Mouse (Mus musculus): ENCODE measurements at regions not wholly inside any gene's neighbourhood (a gene's known extent, or its start where the extent isn't known, plus 50 kb on each side); places are given as distances from the start of the nearest gene placed in this dataset.

DNA sequence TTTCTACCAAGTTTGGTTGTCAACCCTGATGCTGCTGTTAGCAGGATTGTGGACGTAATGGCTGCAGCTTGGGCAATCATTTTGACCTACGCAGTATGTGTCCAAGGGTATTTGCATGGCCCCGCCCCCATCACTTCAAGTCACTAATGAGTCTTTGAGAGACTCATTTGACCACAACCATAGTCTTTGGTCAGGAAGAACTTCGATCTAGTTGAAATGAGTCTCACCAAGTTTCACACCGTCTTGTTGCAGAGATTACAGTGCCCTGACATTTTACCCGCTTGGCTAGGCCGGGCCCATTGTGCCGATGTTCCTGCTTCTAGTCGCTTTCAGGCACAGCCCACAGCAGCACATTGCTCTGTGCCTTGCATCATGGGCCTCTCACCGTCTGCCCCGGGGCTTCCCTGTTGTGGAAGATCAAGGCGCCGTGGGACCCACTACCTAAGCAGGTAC, 197.8 kb downstream of the Ly86 start:
- Histone ChIP-seq H3K4me3 (ENCODE audit: low read depth, low read length) (no peak overlapping the region), H3K9ac (no peak overlapping the region), H3K27me3 (ENCODE audit: insufficient read depth, low read length) (no peaks in the 10 kb centered on the region), H3K36me3 (ENCODE audit: insufficient read depth) (no peaks in the 10 kb centered on the region), H3K27ac (ENCODE audit: low read depth) (no peak overlapping the region), H3K9me3 (ENCODE audit: low read depth, low read length) (no peaks in the 10 kb centered on the region), H3K4me1 (ENCODE audit: insufficient read depth) (0 out of 2 replicates have a peak, but pooled peaks cover 4% of the 10 kb centered on the region), H3K4me2 (no peak overlapping the region)
- ATAC-seq (ENCODE audit: insufficient read depth) (no peak), DNase-seq (no peak)
- TF ChIP-seq CTCF (IDR thresholded peaks at IDR 0.05; ENCODE audit: low read depth), result no peak
- 92% methylated on average over 13 of the region's 13 CpGs for WGBS

DNA sequence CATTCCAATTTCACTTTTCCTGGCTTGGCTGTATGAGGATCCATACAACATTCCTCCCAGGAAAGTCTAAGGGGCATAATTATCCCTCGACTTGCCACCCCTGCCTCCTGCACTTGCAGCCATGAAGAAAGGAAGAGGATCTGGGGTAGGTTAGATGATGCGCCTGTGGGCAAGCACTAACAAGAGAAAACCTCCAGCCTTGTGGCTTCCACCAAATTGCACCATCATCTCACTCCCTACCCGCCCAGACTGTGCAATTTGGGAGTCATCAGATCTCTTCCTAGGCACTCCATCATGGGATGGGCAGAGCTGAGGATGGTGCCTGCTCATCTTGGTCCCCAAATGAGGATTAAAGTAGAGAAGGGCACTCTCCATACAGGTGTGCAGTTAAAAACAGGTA, 198.8 kb downstream of the Ly86 start:
- Histone ChIP-seq H3K4me1 (ENCODE audit: insufficient read depth) (0 out of 2 replicates have a peak, but pooled peaks cover 4% of the 10 kb centered on the region), H3K27me3 (ENCODE audit: insufficient read depth, low read length) (no peaks in the 10 kb centered on the region), H3K36me3 (ENCODE audit: insufficient read depth) (no peaks in the 10 kb centered on the region), H3K4me2 (no peak overlapping the region), H3K27ac (ENCODE audit: low read depth) (no peak overlapping the region), H3K9ac (no peak overlapping the region), H3K9me3 (ENCODE audit: low read depth, low read length) (no peaks in the 10 kb centered on the region), H3K4me3 (ENCODE audit: low read depth, low read length) (no peak overlapping the region)
- DNase-seq (no peak), ATAC-seq (ENCODE audit: insufficient read depth) (no peak)
- TF ChIP-seq CTCF (IDR thresholded peaks at IDR 0.05; ENCODE audit: low read depth), result no peak
- WGBS, result 76% methylated on average over 3 of the region's 3 CpGs

DNA sequence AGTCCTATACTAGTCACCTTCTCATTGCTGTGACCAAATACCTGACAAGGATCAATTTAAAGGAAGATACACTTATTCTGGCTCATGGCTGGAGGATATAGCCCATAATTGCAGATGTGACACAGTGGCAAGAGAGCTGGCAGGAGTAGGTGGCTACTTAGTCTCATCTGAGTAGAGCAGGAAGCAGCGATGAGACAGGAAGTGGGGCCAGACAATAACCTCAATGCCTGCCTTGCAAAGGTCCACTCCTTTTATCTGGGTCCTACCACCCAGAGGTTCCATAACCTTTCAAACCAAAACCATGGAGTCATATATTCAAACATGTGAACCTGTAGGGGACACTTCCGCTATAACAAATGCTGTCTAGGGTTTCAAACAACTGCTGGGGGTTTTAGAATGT, 199.7 kb downstream of the Ly86 start:
- H3K4me1 ChIP-seq (ENCODE audit: insufficient read depth), result 0 out of 2 replicates have a peak, but pooled peaks cover 4% of the 10 kb centered on the region
- 86% methylated on average over 2 of the region's 2 CpGs for WGBS
- no peak overlapping the region for H3K27ac ChIP-seq (ENCODE audit: low read depth)
- H3K4me3 ChIP-seq (ENCODE audit: low read depth, low read length), result no peak overlapping the region
- TF ChIP-seq CTCF (IDR thresholded peaks at IDR 0.05; ENCODE audit: low read depth), result no peak
- no peaks in the 10 kb centered on the region for H3K36me3 ChIP-seq (ENCODE audit: insufficient read depth)
- H3K4me2 ChIP-seq, result no peak overlapping the region
- no peaks in the 10 kb centered on the region for H3K27me3 ChIP-seq (ENCODE audit: insufficient read depth, low read length)
- no peak for DNase-seq
- no peaks in the 10 kb centered on the region for H3K9me3 ChIP-seq (ENCODE audit: low read depth, low read length)
- H3K9ac ChIP-seq, result no peak overlapping the region
- no peak for ATAC-seq (ENCODE audit: insufficient read depth)

DNA sequence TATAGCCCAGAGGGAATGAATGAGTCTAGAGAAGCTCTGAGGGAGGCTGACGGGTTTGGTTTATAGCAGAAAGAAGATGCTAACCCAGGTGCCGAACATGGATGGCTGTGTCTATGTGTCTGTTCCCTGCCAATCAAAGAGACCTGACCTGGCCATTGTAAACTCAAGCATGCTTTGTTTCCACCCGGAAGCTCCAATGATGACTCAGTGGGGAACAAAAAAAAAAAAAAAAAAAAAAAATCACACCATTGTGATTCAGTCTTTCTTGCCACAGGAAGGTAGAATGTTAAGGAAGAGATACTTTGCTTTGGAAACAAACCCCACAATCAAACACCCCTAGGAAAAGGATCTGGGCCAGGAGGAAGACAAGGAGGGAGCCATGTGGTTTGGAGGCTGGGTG, 201.5 kb downstream of the Ly86 start:
- TF ChIP-seq CTCF (IDR thresholded peaks at IDR 0.05; ENCODE audit: low read depth), result no peak
- 0 out of 2 replicates have a peak overlapping the region, but pooled peaks have one; percentile 30 for H3K27ac ChIP-seq (ENCODE audit: low read depth)
- WGBS, result 75% methylated on average over 3 of the region's 3 CpGs

DNA sequence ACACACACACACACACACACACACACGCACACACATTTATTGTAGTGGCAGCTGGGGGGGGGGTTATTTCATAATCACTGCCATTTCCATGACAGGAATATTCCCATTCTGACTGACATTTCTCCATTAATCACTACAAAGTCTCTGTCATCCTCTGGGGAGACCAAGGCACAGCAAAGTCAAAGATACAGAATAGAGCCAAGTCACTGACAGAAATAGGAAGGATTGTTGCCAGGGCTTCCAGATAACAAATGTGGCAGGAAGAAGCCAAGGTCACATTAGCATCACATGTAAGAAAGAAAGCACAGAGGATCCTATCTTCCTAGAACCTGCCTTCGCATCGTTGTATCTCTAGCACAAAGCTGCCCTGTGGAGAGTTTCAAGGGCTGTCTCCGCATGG, 205.6 kb downstream of the Ly86 start:
- Histone ChIP-seq H3K4me2 (no peak overlapping the region), H3K36me3 (ENCODE audit: insufficient read depth) (no peaks in the 10 kb centered on the region), H3K4me1 (ENCODE audit: insufficient read depth) (0 out of 2 replicates have a peak, but pooled peaks cover 4% of the 10 kb centered on the region), H3K9ac (no peak overlapping the region), H3K9me3 (ENCODE audit: low read depth, low read length) (no peaks in the 10 kb centered on the region), H3K27me3 (ENCODE audit: insufficient read depth, low read length) (no peaks in the 10 kb centered on the region), H3K27ac (ENCODE audit: low read depth) (no peak overlapping the region), H3K4me3 (ENCODE audit: low read depth, low read length) (no peak overlapping the region)
- TF ChIP-seq CTCF (IDR thresholded peaks at IDR 0.05; ENCODE audit: low read depth), result no peak
- ATAC-seq (ENCODE audit: insufficient read depth) (no peak), DNase-seq (no peak)
- 86% methylated on average over 4 of the region's 4 CpGs for WGBS

More for the DNA sequence above, 201.5 kb downstream of the Ly86 start:
- Histone ChIP-seq H3K4me3 (ENCODE audit: low read depth, low read length) (no peak overlapping the region), H3K4me1 (ENCODE audit: insufficient read depth) (0 out of 2 replicates have a peak, but pooled peaks cover 4% of the 10 kb centered on the region), H3K36me3 (ENCODE audit: insufficient read depth) (no peaks in the 10 kb centered on the region), H3K27me3 (ENCODE audit: insufficient read depth, low read length) (no peaks in the 10 kb centered on the region), H3K9ac (no peak overlapping the region), H3K4me2 (no peak overlapping the region), H3K9me3 (ENCODE audit: low read depth, low read length) (no peaks in the 10 kb centered on the region)
- no peak for DNase-seq
- ATAC-seq (ENCODE audit: insufficient read depth), result no peak

DNA sequence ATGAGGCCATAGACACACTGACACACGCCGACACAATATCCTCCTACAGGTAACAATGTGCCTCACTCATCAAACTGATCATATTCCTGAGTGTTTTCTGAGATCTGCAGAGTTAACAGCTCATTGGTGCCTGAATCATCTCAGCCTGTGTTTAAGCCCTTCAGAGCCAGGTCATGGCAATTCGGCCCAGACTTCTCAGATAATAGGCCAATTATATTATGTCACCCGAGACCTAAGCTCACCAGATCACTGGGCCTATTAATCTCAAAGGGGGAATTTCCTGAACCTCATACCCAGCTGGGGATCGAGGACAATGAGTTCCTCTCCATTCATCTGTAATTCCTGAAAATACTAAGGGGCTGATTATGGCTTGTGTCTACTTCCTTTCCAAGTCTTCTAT, 208.4 kb downstream of the Ly86 start:
- no peaks in the 10 kb centered on the region for H3K9me3 ChIP-seq (ENCODE audit: low read depth, low read length)

DNA sequence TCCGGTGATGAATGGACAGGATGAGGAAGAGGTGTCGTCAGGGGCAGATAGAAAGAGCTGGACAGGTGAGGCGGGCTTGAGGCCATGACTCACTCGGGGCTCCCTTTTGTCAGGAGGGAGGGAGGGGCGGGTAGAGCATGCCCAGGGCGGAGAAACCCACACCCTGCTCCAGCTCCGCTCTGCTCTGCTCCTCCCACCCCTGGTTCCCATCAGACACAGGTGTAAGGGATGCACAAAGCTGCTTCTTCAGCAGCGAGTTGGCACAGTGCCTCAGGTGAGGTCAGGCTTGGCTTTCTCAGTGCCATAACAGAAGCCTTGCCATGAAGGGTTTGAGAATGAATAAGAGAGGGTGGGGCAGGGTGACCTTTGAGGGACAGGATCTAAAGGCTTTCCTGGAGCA, 212.2 kb downstream of the Ly86 start:
- DNase-seq (no peak), ATAC-seq (ENCODE audit: insufficient read depth) (no peak)
- Histone ChIP-seq H3K27me3 (ENCODE audit: insufficient read depth, low read length) (no peaks in the 10 kb centered on the region), H3K4me2 (no peak overlapping the region), H3K36me3 (ENCODE audit: insufficient read depth) (no peaks in the 10 kb centered on the region), H3K4me3 (ENCODE audit: low read depth, low read length) (no peak overlapping the region), H3K4me1 (ENCODE audit: insufficient read depth) (peaks cover 11% of the 10 kb centered on the region; the same call in 1 of the 2 replicates), H3K9me3 (ENCODE audit: low read depth, low read length) (no peaks in the 10 kb centered on the region), H3K9ac (no peak overlapping the region), H3K27ac (ENCODE audit: low read depth) (no peak overlapping the region)
- TF ChIP-seq CTCF (IDR thresholded peaks at IDR 0.05; ENCODE audit: low read depth), result no peak
- 68% methylated on average over 7 of the region's 8 CpGs for WGBS

More for the DNA sequence above, 208.4 kb downstream of the Ly86 start:
- 68% methylated on average over 5 of the region's 5 CpGs for WGBS
- H3K27me3 ChIP-seq (ENCODE audit: insufficient read depth, low read length), result no peaks in the 10 kb centered on the region
- no peak overlapping the region for H3K27ac ChIP-seq (ENCODE audit: low read depth)
- no peaks in the 10 kb centered on the region for H3K4me1 ChIP-seq (ENCODE audit: insufficient read depth)
- H3K4me3 ChIP-seq (ENCODE audit: low read depth, low read length), result no peak overlapping the region
- H3K4me2 ChIP-seq, result no peak overlapping the region
- H3K36me3 ChIP-seq (ENCODE audit: insufficient read depth), result no peaks in the 10 kb centered on the region
- H3K9ac ChIP-seq, result no peak overlapping the region
- ATAC-seq (ENCODE audit: insufficient read depth), result no peak
- no peak for DNase-seq
- TF ChIP-seq CTCF (IDR thresholded peaks at IDR 0.05; ENCODE audit: low read depth), result no peak

DNA sequence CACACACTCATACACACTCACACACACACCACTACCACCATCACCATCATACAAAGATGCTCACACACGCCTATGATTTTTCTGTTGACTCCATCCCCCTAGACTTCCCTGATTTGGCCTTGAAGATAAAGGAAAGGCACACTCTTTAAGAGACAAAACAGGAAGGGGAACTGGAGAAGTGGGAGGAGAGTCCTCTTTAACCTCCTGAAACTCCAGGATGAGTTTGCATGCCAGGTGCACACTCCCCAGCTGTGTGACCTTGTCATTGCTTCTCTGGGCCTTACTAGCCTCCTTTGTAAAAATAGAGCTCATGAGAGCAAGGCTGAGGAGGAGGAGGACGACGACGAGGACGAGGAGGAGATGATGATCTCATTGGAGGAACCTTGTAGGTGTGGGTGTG, 212.8 kb downstream of the Ly86 start:
- Histone ChIP-seq H3K36me3 (ENCODE audit: insufficient read depth) (no peaks in the 10 kb centered on the region), H3K9ac (no peak overlapping the region), H3K4me1 (ENCODE audit: insufficient read depth) (peaks cover 17% of the 10 kb centered on the region), H3K4me3 (ENCODE audit: low read depth, low read length) (no peak overlapping the region), H3K27me3 (ENCODE audit: insufficient read depth, low read length) (no peaks in the 10 kb centered on the region), H3K4me2 (no peak overlapping the region), H3K27ac (ENCODE audit: low read depth) (no peak overlapping the region), H3K9me3 (ENCODE audit: low read depth, low read length) (no peaks in the 10 kb centered on the region)
- DNase-seq (no peak), ATAC-seq (ENCODE audit: insufficient read depth) (no peak)
- no peak for TF ChIP-seq CTCF (IDR thresholded peaks at IDR 0.05; ENCODE audit: low read depth)
- 73% methylated on average over 5 of the region's 5 CpGs for WGBS
